Mouse (Mus musculus): ENCODE data around the gene Myt1l. TPM values are rescaled to one million over a fixed set of nuclear protein-coding genes. Genes with fewer than 3 reads are reported as not detected.
A peak's percentile ranks its signal among the peaks of the same experiment; 100 is the strongest.

Myt1l gene
- total RNA-seq, 2 experiments from 2014 or later: 2.2 to 2.3 TPM

DNA sequence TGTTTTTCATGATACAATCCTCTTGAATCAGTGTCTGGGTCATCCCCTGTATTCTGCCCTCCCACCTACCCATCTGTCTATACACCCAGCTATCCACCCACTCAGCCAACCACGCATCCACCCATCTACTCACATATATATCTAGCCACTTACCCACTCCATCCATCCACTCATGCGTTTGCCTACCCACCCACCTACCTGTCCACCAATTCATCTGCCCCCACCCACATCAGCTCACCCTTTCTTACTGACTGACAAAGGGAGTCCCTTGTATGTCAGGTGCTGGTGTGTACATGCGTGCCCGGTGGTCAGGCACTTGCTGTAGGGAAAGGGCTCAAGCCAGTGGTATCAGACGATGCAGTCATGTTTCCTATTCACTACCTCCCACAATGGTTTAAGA lies 423.3 kb downstream of the Myt1l start:
- DNase-seq (ENCODE audit: low spot score in 2 of 2): no peak

DNA sequence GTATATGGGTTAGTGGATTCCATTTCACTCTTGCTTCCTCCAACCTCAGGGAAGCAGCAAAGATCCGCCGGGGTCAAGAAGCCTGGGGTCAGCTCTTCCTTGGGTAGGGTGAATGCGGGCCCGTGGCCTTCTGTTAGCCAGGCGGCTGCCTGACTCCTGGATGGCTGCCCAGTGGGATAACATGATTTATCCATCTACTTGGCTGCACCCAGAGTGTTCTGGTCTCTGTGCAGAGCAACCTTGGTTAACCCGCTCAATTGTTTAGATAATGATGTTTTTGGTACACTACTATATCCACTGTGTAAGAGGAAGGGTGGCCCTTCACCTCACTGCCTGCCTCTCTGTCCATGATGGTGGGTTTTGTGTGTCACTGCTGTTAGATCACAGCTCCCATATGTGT lies 423.9 kb downstream of the Myt1l start:
- DNase-seq (ENCODE audit: low spot score in 2 of 2): peak; percentile 67 to 75

DNA sequence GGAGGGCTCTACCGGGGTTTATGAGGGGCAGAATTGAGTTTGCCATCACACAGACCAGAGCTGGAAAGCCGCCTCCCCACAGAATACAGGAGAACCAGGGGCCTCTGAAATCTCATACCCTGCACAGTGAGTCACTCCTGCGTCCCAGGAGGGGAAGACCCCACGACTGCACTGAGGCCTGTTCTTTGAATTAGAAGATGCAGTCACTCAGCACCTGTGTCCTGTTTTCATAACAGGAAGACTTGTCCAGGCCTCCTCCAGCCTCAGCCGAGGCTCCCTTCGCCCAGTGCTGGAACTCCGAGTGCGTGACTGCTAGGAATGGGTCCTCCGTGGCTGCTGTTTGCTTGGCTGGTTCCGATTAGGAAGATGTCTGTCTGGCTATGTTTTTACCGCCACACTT lies 425.8 kb downstream of the Myt1l start:
- DNase-seq (ENCODE audit: low spot score in 2 of 2): no peak

DNA sequence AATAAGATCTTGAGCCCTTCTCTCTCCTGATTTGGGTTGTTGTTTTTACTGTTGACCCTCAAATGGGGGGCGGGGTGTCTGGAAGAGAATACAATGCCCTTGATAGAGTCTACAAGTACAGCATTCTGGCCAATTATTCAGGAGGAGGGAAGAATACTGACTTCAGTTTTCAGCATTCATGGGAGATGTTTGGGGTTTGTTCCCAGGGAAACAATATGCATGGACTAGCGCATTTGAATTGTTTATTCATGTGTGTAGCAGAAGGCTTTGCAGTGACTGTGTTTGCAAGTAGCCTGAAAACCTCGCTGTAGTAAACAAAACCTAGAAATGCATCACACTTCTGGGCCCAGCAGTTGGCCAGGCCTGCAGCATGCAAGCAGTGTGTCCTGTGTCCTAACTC lies 426.3 kb downstream of the Myt1l start:
- DNase-seq (ENCODE audit: low spot score in 2 of 2): no peak

DNA sequence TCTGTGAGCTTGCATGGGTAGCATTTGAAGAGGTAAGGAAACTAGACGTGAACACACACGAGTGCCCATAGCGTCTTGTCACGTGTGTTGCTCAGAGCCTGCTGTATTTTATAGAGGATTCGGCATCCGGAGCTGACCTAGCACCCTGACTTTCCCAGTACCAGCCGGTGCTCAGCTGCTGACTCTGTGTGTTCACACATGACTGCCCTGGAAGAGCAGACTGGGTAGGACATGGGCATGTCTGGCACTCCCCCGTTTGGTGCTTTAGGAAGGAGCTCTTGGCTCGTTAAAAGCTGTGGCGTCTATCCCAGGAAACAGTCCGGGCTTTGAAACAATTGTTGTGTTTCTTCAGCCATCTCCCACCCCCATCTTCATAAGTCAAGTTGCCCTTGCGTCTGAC lies 428.8 kb downstream of the Myt1l start:
- DNase-seq (ENCODE audit: low spot score in 2 of 2): no peak

DNA sequence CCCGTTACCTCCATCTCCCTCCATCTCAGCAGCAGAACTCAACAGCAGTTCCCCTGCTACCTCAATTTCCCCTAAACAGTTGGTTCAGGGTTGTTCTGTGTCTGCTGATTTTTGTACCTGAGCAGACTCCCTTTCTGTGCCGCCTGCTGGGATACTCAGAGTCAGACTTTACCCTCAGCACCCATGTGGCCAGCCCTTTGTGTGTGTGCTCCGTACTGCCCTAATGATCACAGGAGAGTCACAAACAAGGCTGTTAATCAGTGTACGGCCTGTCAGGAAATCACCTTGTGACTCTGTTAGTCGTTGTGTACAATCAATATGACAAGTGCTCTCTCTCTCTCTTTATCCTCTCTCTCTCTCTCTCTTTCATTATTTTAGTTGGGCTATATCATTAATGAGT lies 430.5 kb downstream of the Myt1l start:
- DNase-seq (ENCODE audit: low spot score in 2 of 2): no peak

DNA sequence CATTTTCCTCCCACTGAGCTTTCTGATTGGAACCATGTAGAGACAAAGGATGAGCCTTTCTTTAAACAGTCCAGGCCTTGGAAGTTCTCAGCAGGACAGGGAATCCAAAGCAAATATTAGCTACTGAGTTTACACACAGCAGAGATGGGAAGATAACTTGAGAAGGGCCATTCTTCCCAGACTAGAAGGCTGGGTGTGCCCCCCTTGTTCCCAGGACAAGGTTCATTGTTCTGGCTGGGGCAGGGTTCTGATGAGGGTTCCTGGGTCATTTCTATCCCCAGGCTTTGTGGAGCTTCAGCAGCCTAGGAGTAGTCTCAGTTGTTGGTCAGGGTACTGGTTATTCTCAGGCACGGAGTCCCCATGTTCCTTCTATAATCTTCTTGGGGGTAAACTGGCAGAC lies 432.9 kb downstream of the Myt1l start:
- no peak for DNase-seq (ENCODE audit: low spot score in 2 of 2)

DNA sequence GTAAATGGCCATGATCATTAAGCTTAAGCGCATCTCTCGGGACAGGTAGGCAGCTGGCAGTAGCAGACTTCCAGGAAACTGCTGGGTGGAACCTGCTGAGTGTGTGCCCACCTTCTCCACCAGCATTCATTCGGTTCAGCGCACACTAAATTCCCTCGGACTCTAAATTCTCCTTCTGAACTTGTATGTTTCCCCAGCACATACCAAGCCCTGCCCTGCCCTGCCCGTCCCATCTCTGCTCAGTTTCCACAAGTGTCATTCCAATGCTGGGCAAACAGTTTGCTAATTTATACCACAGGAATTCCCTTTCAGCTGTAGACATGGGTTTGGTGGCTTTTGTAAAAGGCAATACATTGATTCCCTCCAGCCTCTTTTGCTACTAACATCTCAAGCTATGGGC lies 436.8 kb downstream of the Myt1l start:
- DNase-seq (ENCODE audit: low spot score in 2 of 2): no peak

DNA sequence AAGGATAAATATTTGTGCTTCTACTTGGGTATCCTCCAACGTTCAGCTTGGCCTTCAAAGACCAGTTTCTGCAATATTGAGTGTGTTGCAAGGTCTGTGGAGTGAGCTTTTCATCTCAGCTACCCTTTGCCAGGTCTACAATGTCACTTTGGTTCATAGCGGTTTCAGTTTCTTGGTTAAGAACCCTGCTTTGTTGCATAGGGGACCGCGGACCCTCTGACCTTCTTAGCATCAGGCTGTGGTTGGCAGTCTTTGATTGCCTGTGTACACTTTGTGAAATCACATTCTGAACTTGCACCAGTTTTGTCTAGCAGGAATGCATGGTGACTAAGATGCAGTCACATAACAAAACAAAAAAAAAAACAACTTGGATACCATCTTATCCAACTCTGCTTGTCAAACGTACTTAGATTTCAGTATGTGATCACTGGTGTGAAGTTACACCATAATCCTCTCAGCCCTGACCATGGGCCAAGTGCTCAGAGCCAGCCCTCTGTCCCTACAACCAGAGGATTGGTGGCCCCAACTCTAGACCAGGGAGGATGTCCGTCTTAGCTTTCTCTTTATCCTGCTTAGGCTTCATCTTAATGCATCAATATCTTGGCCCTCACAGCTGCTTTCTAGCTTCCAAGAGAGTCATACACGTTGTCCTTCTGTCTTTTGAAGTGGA lies 443.7 kb downstream of the Myt1l start:
- no peak for DNase-seq (ENCODE audit: low spot score in 2 of 2)

DNA sequence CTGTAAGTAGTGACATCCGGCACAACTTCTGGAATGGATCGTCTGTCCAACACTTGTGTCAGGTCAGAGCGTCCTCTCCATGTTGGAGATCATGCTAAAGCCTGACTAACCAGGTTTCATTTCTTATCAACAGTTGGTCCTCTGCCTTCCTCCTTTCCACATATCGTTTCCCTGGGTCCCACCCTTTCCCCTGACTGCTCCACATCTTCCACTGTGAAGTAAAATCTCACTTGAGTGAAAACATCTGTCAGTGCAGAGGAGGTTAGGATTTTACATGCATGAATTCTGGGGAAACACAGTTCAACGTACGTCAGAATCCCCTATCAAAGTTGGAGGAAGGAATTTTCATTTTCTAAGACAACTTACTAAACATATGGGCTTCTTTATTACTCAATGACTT lies 444.3 kb downstream of the Myt1l start:
- no peak for DNase-seq (ENCODE audit: low spot score in 2 of 2)
